Mouse (Mus musculus): ENCODE measurements at regions not wholly inside any gene's neighbourhood (a gene's known extent, or its start where the extent isn't known, plus 50 kb on each side); places are given as distances from the start of the nearest gene placed in this dataset.

DNA sequence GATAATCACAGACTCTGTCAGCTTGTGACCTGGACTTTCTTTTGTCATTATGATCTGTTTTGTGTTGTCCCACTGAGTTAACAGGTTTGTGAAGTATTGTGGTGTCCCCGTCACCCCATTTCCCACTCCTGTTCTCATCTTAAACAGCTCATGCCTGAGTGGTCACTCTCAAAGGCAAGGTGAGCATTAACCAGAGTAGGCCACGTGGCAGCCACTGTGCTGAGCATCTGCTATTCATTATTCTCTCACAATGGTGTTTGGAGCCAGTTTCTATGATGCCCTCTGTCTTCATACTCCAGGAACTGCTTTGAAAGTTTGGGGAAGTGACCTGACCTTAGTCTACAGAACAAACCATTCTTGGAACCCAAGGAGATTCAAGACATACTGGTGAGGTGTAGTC lies 198.9 kb upstream of the Gm37988 start:
- Histone ChIP-seq H3K4me1 (ENCODE audit: control insufficient read depth, insufficient read depth, low read length) (no peaks in the 10 kb centered on the region), H3K27me3 (ENCODE audit: control insufficient read depth, insufficient read depth, low read length) (no peaks in the 10 kb centered on the region), H3K4me3 (replicated peaks; ENCODE audit: low read depth, low read length) (no peak overlapping the region), H3K9ac (replicated peaks; ENCODE audit: low read length) (no peak overlapping the region), H3K36me3 (ENCODE audit: control insufficient read depth, insufficient read depth, low read length) (no peaks in the 10 kb centered on the region), H3K9me3 (ENCODE audit: control insufficient read depth, low read length) (no peaks in the 10 kb centered on the region), H3K27ac (replicated peaks; ENCODE audit: low read depth, low read length) (no peak overlapping the region), H3K4me2 (ENCODE audit: low read length) (no peak overlapping the region)
- no peak for DNase-seq
- 46% methylated on average over 2 of the region's 2 CpGs for WGBS
- ATAC-seq (ENCODE audit: low FRiP score, low TSS enrichment) = no peak

DNA sequence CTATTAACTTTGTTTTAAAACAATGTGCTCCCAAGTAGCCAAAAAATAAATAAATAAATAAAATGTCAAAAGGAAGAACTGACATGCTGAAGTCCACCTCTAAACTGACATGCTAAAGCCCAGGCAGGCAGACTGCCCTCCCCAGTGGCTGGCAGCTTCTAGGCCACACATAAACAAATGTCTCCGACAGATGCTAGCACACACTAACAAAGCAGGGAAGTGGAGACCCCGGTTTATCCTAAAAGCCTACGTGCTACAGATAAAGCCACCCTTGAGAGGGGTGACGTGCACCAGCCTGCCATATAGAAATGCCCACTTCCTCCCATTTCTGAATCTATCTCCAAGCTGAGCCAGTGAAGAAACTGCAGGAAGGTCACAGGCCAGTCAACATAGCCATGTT lies 194.4 kb upstream of the Gm37988 start:
- no peak overlapping the region for H3K27ac ChIP-seq (replicated peaks; ENCODE audit: low read depth, low read length)
- H3K4me1 ChIP-seq (ENCODE audit: control insufficient read depth, insufficient read depth, low read length) = no peaks in the 10 kb centered on the region
- DNase-seq (no peak), ATAC-seq (ENCODE audit: low FRiP score, low TSS enrichment) (no peak)
- no peaks in the 10 kb centered on the region; the same call in 1 of the 2 replicates for H3K27me3 ChIP-seq (ENCODE audit: control insufficient read depth, insufficient read depth, low read length)
- no peaks in the 10 kb centered on the region for H3K36me3 ChIP-seq (ENCODE audit: control insufficient read depth, insufficient read depth, low read length)
- H3K9me3 ChIP-seq (ENCODE audit: control insufficient read depth, low read length) = no peaks in the 10 kb centered on the region
- WGBS = 89% methylated on average over 4 of the region's 4 CpGs
- H3K4me3 ChIP-seq (replicated peaks; ENCODE audit: low read depth, low read length) = no peak overlapping the region
- H3K9ac ChIP-seq (replicated peaks; ENCODE audit: low read length) = no peak overlapping the region
- H3K4me2 ChIP-seq (ENCODE audit: low read length) = no peak overlapping the region

DNA sequence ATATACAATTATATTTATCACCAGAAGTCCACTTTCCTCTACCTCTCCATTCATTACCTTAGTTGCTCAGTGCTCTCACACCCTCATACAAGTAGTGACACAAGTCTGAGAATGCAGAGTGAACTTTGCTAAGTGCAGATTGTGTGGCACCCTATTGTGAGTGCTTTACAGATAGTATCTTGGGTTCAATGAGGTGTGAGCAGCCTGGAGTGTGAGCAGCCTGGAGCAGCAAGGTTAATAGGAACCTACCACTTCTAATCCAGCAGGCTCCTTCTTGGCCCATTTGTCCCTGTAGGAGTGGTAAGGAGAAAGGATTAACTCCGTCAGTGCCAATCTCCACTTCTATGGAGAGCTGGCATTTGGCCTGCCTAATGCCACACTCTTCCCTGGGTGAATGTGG lies 192.4 kb upstream of the Gm37988 start:
- Histone ChIP-seq H3K4me3 (replicated peaks; ENCODE audit: low read depth, low read length) (no peak overlapping the region), H3K9ac (replicated peaks; ENCODE audit: low read length) (no peak overlapping the region), H3K27me3 (ENCODE audit: control insufficient read depth, insufficient read depth, low read length) (no peaks in the 10 kb centered on the region; the same call in 1 of the 2 replicates), H3K36me3 (ENCODE audit: control insufficient read depth, insufficient read depth, low read length) (no peaks in the 10 kb centered on the region), H3K9me3 (ENCODE audit: control insufficient read depth, low read length) (no peaks in the 10 kb centered on the region), H3K27ac (replicated peaks; ENCODE audit: low read depth, low read length) (no peak overlapping the region), H3K4me1 (ENCODE audit: control insufficient read depth, insufficient read depth, low read length) (no peaks in the 10 kb centered on the region), H3K4me2 (ENCODE audit: low read length) (no peak overlapping the region)
- 77% methylated on average over 1 of the region's 1 CpGs for WGBS
- ATAC-seq (ENCODE audit: low FRiP score, low TSS enrichment) (no peak), DNase-seq (no peak)

DNA sequence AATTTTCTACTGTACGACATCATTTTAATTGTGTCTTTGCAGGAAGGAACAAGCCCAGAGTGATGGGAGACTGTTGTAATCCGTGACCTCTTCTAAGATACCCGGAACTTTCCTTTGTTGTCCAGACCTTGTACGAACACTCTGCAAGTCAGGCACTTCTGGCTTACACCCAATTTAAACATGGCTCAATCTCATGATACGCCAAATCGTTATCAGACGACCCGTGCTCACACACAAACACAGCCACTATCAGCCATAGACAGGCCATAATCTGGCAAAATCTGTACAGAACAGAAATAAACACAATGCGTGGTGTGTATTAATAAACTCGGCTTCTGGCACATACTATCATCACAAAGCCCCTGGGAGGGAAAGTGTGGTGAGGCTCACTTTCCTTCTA lies 190.2 kb upstream of the Gm37988 start:
- Histone ChIP-seq H3K4me1 (ENCODE audit: control insufficient read depth, insufficient read depth, low read length) (no peaks in the 10 kb centered on the region), H3K27ac (replicated peaks; ENCODE audit: low read depth, low read length) (no peak overlapping the region), H3K4me2 (ENCODE audit: low read length) (no peak overlapping the region), H3K36me3 (ENCODE audit: control insufficient read depth, insufficient read depth, low read length) (no peaks in the 10 kb centered on the region), H3K9me3 (ENCODE audit: control insufficient read depth, low read length) (no peaks in the 10 kb centered on the region), H3K4me3 (replicated peaks; ENCODE audit: low read depth, low read length) (no peak overlapping the region), H3K27me3 (ENCODE audit: control insufficient read depth, insufficient read depth, low read length) (no peaks in the 10 kb centered on the region; the same call in 1 of the 2 replicates), H3K9ac (replicated peaks; ENCODE audit: low read length) (no peak overlapping the region)
- 84% methylated on average over 10 of the region's 10 CpGs for WGBS
- no peak for ATAC-seq (ENCODE audit: low FRiP score, low TSS enrichment)
- no peak for DNase-seq

DNA sequence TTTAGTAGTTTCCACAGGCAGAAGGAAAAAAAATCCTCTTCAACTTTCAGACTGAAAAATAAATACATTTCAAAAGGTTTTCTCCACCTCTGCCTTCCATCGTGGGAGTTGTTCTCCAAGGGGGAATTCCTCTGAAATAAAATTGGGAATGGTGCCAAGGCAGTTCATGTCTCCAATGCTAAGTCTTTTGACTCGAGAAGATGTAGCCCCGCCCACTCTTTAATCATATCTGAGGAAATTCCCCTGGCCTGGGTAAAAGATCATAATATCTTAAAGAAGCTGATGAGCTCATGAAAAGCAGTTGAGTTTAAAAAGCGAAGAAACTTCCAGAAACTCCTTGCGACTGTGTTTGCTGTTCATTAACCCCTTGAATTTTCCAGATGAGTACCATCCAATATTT lies 185.3 kb upstream of the Gm37988 start:
- Histone ChIP-seq H3K36me3 (ENCODE audit: control insufficient read depth, insufficient read depth, low read length) (no peaks in the 10 kb centered on the region), H3K27me3 (ENCODE audit: control insufficient read depth, insufficient read depth, low read length) (no peaks in the 10 kb centered on the region), H3K9me3 (ENCODE audit: control insufficient read depth, low read length) (no peaks in the 10 kb centered on the region), H3K4me2 (ENCODE audit: low read length) (no peak overlapping the region), H3K4me3 (replicated peaks; ENCODE audit: low read depth, low read length) (no peak overlapping the region), H3K27ac (replicated peaks; ENCODE audit: low read depth, low read length) (no peak overlapping the region), H3K9ac (replicated peaks; ENCODE audit: low read length) (no peak overlapping the region), H3K4me1 (ENCODE audit: control insufficient read depth, insufficient read depth, low read length) (no peaks in the 10 kb centered on the region)
- DNase-seq = no peak
- ATAC-seq (ENCODE audit: low FRiP score, low TSS enrichment) = no peak
- 76% methylated on average over 5 of the region's 5 CpGs for WGBS

DNA sequence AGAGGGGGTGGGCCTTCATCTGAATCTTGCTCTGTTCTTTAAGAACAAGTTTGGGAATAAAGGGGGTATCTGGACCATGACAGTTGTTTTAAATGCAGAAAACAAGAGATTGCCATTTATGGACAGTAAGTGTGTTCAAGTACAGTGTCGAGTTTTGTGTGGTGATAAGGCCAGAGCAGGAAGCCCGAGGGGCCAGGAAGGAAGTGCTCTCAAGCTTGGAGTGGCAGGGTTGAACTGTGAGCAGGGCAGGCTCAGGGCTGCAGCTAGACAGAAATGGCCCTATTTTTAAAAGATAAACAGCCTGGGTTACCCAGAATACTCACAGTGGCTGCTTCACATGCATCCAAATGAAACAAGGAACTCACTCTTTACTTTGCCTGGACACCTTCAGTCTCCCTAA lies 184.4 kb upstream of the Gm37988 start:
- ATAC-seq (ENCODE audit: low FRiP score, low TSS enrichment) (no peak), DNase-seq (no peak)
- Histone ChIP-seq H3K4me2 (ENCODE audit: low read length) (no peak overlapping the region), H3K4me3 (replicated peaks; ENCODE audit: low read depth, low read length) (no peak overlapping the region), H3K9ac (replicated peaks; ENCODE audit: low read length) (no peak overlapping the region), H3K36me3 (ENCODE audit: control insufficient read depth, insufficient read depth, low read length) (no peaks in the 10 kb centered on the region), H3K27ac (replicated peaks; ENCODE audit: low read depth, low read length) (no peak overlapping the region), H3K27me3 (ENCODE audit: control insufficient read depth, insufficient read depth, low read length) (no peaks in the 10 kb centered on the region), H3K9me3 (ENCODE audit: control insufficient read depth, low read length) (no peaks in the 10 kb centered on the region), H3K4me1 (ENCODE audit: control insufficient read depth, insufficient read depth, low read length) (no peaks in the 10 kb centered on the region)
- WGBS = 84% methylated on average over 2 of the region's 2 CpGs

DNA sequence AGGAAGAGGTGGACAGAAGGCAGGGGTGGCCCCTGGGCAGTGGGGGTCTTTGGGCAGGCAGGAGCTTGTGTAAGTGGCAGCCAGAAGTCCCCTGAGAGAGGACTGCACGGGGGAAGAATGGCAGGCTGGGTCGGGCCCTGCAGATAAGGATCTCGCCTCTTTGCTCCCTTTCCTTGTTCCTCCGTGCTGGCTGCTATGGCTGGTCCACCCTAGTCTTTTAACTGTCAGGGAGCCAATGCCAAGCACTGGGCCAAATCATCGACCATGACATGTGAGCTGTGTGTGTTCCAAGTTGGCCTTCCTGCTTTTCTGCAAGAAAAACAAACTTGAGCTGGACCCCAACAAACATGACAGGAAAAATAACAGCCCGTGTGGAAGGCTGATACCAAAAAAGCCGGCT lies 153.8 kb upstream of the Gm37988 start:
- H3K4me3 ChIP-seq (replicated peaks; ENCODE audit: low read depth, low read length) = no peak overlapping the region
- H3K4me1 ChIP-seq (ENCODE audit: control insufficient read depth, insufficient read depth, low read length) = no peaks in the 10 kb centered on the region
- no peaks in the 10 kb centered on the region for H3K36me3 ChIP-seq (ENCODE audit: control insufficient read depth, insufficient read depth, low read length)
- H3K4me2 ChIP-seq (ENCODE audit: low read length) = no peak overlapping the region
- WGBS = 61% methylated on average over 7 of the region's 7 CpGs
- DNase-seq = no peak
- no peak overlapping the region for H3K9ac ChIP-seq (replicated peaks; ENCODE audit: low read length)
- no peak overlapping the region for H3K27ac ChIP-seq (replicated peaks; ENCODE audit: low read depth, low read length)
- ATAC-seq (ENCODE audit: low FRiP score, low TSS enrichment) = no peak
- no peaks in the 10 kb centered on the region for H3K9me3 ChIP-seq (ENCODE audit: control insufficient read depth, low read length)
- H3K27me3 ChIP-seq (ENCODE audit: control insufficient read depth, insufficient read depth, low read length) = no peaks in the 10 kb centered on the region

DNA sequence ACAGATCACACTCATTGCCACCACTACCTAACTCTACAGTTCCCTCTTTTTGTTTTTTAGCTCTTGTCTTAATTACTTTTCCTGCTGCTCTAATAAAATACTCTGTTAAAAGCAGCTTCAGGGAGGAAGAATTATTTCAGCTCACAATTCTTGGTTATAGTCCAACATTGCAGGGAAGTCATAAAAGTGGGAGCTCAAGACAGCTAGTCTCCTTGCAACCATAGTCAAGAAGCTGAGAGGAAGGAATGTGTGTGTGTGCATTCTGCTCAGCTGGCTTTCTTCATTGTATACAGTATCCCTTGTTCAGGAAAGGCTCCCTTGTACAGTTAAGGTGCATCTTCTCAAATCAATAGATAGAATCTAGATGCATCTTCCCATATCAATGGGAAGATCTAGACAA lies 152.4 kb upstream of the Gm37988 start:
- Histone ChIP-seq H3K9ac (replicated peaks; ENCODE audit: low read length) (no peak overlapping the region), H3K36me3 (ENCODE audit: control insufficient read depth, insufficient read depth, low read length) (no peaks in the 10 kb centered on the region), H3K27ac (replicated peaks; ENCODE audit: low read depth, low read length) (no peak overlapping the region), H3K4me2 (ENCODE audit: low read length) (no peak overlapping the region), H3K4me1 (ENCODE audit: control insufficient read depth, insufficient read depth, low read length) (no peaks in the 10 kb centered on the region), H3K4me3 (replicated peaks; ENCODE audit: low read depth, low read length) (no peak overlapping the region), H3K9me3 (ENCODE audit: control insufficient read depth, low read length) (no peaks in the 10 kb centered on the region), H3K27me3 (ENCODE audit: control insufficient read depth, insufficient read depth, low read length) (no peaks in the 10 kb centered on the region)
- ATAC-seq (ENCODE audit: low FRiP score, low TSS enrichment) (no peak), DNase-seq (no peak)

DNA sequence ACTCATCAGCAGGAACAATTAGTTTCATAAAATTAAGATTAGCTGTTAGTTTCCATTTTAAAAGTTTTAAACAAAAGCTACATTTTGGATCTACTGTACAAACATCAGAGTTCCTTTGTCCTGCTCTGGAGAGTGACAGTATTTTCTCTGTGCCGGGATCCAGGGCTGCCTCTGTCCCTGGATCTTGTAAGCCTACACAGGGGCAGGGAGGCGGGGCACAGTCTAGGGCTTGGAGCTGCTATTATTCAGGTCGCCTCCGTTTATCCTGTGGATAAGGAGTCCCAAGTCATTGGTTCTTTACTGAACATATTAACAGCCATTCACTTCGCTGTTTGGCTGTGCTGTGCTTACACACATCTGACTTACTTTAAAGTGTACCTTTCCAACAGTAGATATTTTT lies 150.8 kb upstream of the Gm37988 start:
- ATAC-seq (ENCODE audit: low FRiP score, low TSS enrichment) (peak; percentile 31; the same call in 1 of the 2 replicates), DNase-seq (peak; percentile 20)
- WGBS = 35% methylated on average over 5 of the region's 5 CpGs

More for the DNA sequence above, 150.8 kb upstream of the Gm37988 start:
- Histone ChIP-seq H3K36me3 (ENCODE audit: control insufficient read depth, insufficient read depth, low read length) (no peaks in the 10 kb centered on the region), H3K27ac (replicated peaks; ENCODE audit: low read depth, low read length) (no peak overlapping the region), H3K9me3 (ENCODE audit: control insufficient read depth, low read length) (no peaks in the 10 kb centered on the region), H3K4me2 (ENCODE audit: low read length) (no peak overlapping the region), H3K27me3 (ENCODE audit: control insufficient read depth, insufficient read depth, low read length) (no peaks in the 10 kb centered on the region), H3K4me3 (replicated peaks; ENCODE audit: low read depth, low read length) (no peak overlapping the region), H3K4me1 (ENCODE audit: control insufficient read depth, insufficient read depth, low read length) (no peaks in the 10 kb centered on the region), H3K9ac (replicated peaks; ENCODE audit: low read length) (no peak overlapping the region)

Measured in midbrain, embryonic 14.5 days (tissue).